Mouse (Mus musculus) layer of hippocampus, postnatal 14 days (tissue): ENCODE measurements at regions not wholly inside any gene's neighbourhood (a gene's known extent, or its start where the extent isn't known, plus 50 kb on each side); places are given as distances from the start of the nearest gene placed in this dataset.
A peak's percentile ranks its signal among the peaks of the same experiment; 100 is the strongest.

Source experiments
- DNase-seq, 2 experiments: peaks; one replicate each; pipeline ENCODE4 v3.0.0; 2021 to 2022; ENCODE audit warnings: low spot score in 2 of 2, mixed read lengths in 1 of 2

- DNase-seq: no peak
Measured at GRCm38 (mm10) chr17:85767201-85767862, 79.3 kb upstream of the Six2 start.

- DNase-seq: no peak
Measured at GRCm38 (mm10) chr17:85766556-85766955, 78.5 kb upstream of the Six2 start.

DNA sequence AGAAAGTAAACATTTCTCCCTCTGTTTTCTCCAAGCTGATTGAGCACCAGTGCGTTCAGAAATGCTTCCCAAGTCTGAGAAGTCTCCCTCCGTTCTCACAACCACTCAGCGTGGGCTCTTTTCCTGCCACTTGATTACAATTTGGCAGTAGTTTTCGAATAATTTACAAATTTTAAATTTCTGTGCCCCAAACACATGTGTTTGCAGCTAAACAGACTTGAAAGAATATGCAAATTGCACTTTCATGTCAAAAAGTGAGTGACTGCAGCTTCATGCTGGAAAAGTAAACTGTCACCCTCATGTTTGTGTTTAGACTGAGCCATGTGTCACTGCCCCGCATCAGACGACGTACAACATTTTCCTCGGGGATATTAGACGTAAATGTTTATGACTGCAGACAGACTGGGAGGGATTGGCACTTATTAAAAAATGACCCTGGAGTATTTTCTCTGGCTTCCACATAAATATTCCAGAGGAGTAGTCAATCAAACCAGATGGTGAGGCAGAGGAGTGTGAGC, 70.6 kb upstream of the Six2 start:
- DNase-seq: no peak

DNA sequence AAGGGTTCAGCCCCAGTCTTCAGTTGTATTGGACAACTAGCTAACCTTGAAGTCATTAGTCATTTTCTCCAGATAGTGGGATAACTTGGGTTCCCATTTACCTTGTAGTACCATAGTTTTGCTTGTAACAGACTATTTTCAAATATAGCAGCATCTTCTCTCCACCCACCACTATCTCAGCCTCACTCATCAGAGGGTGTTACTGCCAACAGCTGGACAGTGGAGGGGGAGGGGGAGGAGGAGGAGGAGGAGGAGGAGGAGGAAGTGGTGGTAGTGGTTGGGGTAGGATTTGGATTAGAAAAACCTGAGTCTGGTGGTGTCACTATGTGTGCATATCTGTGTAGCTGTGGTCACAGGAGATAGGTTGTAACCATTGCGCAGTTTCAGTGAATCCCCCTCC, 69.6 kb upstream of the Six2 start:
- no peak for DNase-seq

DNA sequence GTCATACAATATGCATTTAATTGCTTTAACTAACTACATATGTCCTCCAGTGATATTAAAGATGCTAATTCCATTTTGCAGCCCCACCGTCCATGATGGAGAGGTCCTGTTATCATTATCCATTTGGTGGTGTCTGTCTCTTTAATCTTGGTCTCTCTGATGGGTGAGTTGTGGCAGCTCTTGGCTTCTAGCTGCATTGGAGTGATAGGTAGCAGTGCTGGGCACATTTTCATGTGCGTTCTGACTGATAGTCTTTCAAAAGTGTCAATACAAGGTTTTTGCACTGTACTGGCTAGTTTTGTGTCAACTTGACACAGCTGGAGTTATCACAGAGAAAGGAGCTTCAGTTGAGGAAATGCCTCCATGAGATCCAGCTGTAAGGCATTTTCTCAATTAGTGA, 67.5 kb upstream of the Six2 start:
- DNase-seq: no peak

GRCm38 (mm10) chr17:85748649-85749081, 60.6 kb upstream of the Six2 start:
- peak in 1 of 2 experiments; percentile 38 for DNase-seq

GRCm38 (mm10) chr17:85747976-85748648, 60.0 kb upstream of the Six2 start:
- DNase-seq: no peak
